Mouse (Mus musculus) midbrain, embryonic 16.5 days (tissue): Measurements from ENCODE around the gene Gse1. TPM values are rescaled to one million over a fixed set of nuclear protein-coding genes. Genes with fewer than 3 reads are reported as not detected.
"Not testable (repeated sequence)": the region's sequence is repeated elsewhere in the genome, so short reads cannot be mapped to it uniquely, and the experiment has no call there.

Experiments used
- ATAC-seq: fragments of 200-750 bp; cut with Nextera tagmentation; 2 replicates; pipeline ENCODE4 v1.8.0; 2017; ENCODE audit warnings: moderate TSS enrichment
- H3K27ac ChIP-seq: fragments of 300-500 bp; sonication (generic); 2 replicates; pipeline ENCODE4 v1.5.1; 2014; ENCODE audit warnings: mild to moderate bottlenecking, low read length, mixed read lengths
- H3K27me3 ChIP-seq: fragments of 300-500 bp; sonication (generic); 2 replicates; pipeline ENCODE4 v1.6.1; 2014; ENCODE audit warnings: low read depth, low read length, mixed read lengths; ENCODE audit not compliant: control insufficient read depth, insufficient read depth
- H3K36me3 ChIP-seq: fragments of 300-500 bp; sonication (generic); 2 replicates; pipeline ENCODE4 v1.6.1; 2014; ENCODE audit warnings: mild to moderate bottlenecking, low read length, moderate library complexity, mixed read lengths; ENCODE audit not compliant: control insufficient read depth, insufficient read depth
- H3K4me1 ChIP-seq: fragments of 300-500 bp; sonication (generic); 2 replicates; pipeline ENCODE4 v1.6.1; 2014; ENCODE audit warnings: mild to moderate bottlenecking, low read length, mixed read lengths; ENCODE audit not compliant: control insufficient read depth, insufficient read depth
- H3K4me2 ChIP-seq: fragments of 300-500 bp; sonication (generic); 2 replicates; pipeline ENCODE4 v1.6.1; 2014; ENCODE audit warnings: mild to moderate bottlenecking, low read length, mixed read lengths
- H3K4me3 ChIP-seq: fragments of 300-500 bp; sonication (generic); 2 replicates; pipeline ENCODE4 v1.5.1; 2014; ENCODE audit warnings: low read depth, mild to moderate bottlenecking, low read length, moderate library complexity, mixed read lengths
- H3K9ac ChIP-seq: fragments of 300-500 bp; sonication (generic); 2 replicates; pipeline ENCODE4 v1.6.1; 2014; ENCODE audit warnings: low read depth, low read length, mixed read lengths
- H3K9me3 ChIP-seq: fragments of 300-500 bp; sonication (generic); replicated peaks from 2 replicates; pipeline ENCODE4 v1.6.1; 2014; ENCODE audit warnings: mild to moderate bottlenecking, low read length, mixed read lengths; ENCODE audit not compliant: control insufficient read depth, poor library complexity, severe bottlenecking
- WGBS: fragments of 180-500 bp; shearing (Covaris S2); extraction: QIAGEN DNeasy Blood & Tissue Kit; methylation state at CpG from one replicate; pipeline ENCODE4 v1.1.7; 2014; 5-methylcytosine and 5-hydroxymethylcytosine counted together
- polyA plus RNA-seq: library from polyadenylated mRNA; unstranded; fragments of >200 nt; fragmentation: Nextera tagmentation; extraction: Ambion mirVana; gene quantifications from 2 replicates; pipeline ENCODE4 v1.2.1, GENCODE M21; 2015

Gene Gse1
- polyA plus RNA-seq, 1 experiment from 2014 or later = 13.3 TPM

- not testable (repeated sequence) for H3K9me3 ChIP-seq, H3K4me2 ChIP-seq, H3K27me3 ChIP-seq, ATAC-seq, H3K4me3 ChIP-seq, H3K36me3 ChIP-seq
- H3K9ac ChIP-seq = 0 out of 2 replicates have a peak overlapping the region, but pooled peaks have one; percentile 12
- WGBS = 48% methylated on average over 3 of the region's 3 CpGs
- peaks cover 26% of the 10 kb centered on the region for H3K4me1 ChIP-seq
- H3K27ac ChIP-seq = peak overlapping the region; percentile 84
These were observed 106.0 kb downstream of the Gse1 start for GRCm38 (mm10) chr8:120334261-120334660.

GRCm38 (mm10) chr8:120334878-120335261 lies 106.6 kb downstream of the Gse1 start:
- Histone ChIP-seq H3K4me2 (no peak overlapping the region), H3K4me1 (peaks cover 23% of the 10 kb centered on the region), H3K9ac (peak overlapping the region; percentile 49; the same call in 1 of the 2 replicates), H3K9me3 (no peaks in the 10 kb centered on the region), H3K36me3 (no peaks in the 10 kb centered on the region), H3K27me3 (no peaks in the 10 kb centered on the region), H3K4me3 (no peak overlapping the region), H3K27ac (peak overlapping the region; percentile 84)
- ATAC-seq = no peak
- 8% methylated on average over 5 of the region's 5 CpGs for WGBS

GRCm38 (mm10) chr8:120335262-120336086 lies 107.2 kb downstream of the Gse1 start:
- Histone ChIP-seq H3K9ac (peak overlapping the region; percentile 49), H3K4me3 (no peak overlapping the region), H3K36me3 (no peaks in the 10 kb centered on the region), H3K4me2 (peak overlapping the region; percentile 15), H3K27ac (peak overlapping the region; percentile 84), H3K27me3 (no peaks in the 10 kb centered on the region), H3K4me1 (peaks cover 24% of the 10 kb centered on the region), H3K9me3 (no peaks in the 10 kb centered on the region)
- peak; percentile 76 for ATAC-seq
- WGBS = 1% methylated on average over 17 of the region's 17 CpGs

DNA sequence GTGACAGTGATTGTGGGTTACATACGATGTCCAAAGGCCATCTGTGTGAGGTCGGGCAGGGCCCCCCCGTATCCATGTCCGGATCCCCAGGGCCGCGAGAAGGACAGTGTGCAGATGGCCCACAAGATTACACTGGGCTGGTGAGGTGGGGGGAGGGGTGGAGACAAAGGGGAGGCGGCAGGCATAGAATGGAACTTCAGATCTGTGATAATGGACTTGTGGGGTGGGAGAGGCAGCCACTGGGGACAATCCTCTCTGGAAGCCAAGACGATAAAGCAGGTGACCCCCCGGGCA lies 107.8 kb downstream of the Gse1 start:
- Histone ChIP-seq H3K27ac (peak overlapping the region; percentile 84), H3K9me3 (no peaks in the 10 kb centered on the region), H3K4me1 (peaks cover 25% of the 10 kb centered on the region), H3K9ac (peak overlapping the region; percentile 49; the same call in 1 of the 2 replicates), H3K36me3 (no peaks in the 10 kb centered on the region), H3K4me3 (no peak overlapping the region), H3K4me2 (peak overlapping the region; percentile 15), H3K27me3 (no peaks in the 10 kb centered on the region)
- under 1% methylated on average over 9 of the region's 9 CpGs for WGBS
- ATAC-seq = peak; percentile 33; the same call in 1 of the 2 replicates

DNA sequence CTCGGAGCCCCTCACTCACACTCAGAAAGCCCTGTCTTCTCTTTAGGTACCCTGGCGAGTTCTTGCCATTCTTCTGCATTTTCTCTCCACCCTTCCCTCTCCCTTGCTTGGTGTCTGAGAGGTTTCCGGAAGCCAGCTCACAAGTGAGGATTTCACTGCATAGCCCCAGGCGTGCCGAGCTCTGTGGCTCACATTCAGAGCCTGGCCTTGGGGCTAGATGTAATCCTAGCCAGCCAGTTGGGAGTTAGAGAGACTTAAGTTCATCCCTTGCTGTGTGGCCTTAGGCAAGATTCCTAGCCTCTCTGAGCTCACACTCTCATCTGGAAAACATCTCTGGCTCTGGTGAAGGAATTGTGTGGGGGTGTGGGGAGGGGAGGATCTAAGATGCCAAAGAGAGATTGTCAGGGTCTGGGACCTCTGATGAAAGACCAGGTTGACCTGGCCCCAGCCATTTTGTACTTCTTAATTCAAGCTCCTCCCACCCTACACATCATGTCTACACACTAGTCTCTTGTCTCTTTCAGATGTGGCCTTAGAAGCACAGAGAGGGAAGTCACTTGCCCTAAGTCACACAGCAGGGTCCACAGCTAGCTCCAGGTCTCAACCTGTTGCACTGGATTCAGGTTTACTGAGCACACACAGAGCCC lies 108.8 kb downstream of the Gse1 start:
- peaks cover 30% of the 10 kb centered on the region for H3K4me1 ChIP-seq
- ATAC-seq = no peak

DNA sequence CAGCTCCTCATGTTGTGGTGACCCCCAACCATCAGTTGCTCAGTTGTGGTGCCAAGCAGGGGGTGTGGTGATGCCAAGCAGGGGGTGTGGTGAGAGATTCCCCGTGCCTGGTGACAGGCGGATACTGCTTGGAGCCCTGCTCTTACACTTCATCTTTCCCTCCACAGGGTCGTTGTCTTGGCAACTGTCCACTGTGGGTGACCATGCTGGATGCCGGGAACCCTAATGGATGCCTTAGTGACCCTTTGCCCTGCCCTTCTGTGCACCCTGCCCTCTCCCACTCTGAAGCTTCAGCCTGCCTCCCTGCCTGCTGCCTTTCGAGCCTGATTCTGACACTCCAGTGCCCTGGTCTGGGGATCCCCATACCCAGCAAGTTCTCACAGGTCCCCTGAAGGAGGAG lies 109.4 kb downstream of the Gse1 start:
- peaks cover 30% of the 10 kb centered on the region for H3K4me1 ChIP-seq
- H3K9me3 ChIP-seq = no peaks in the 10 kb centered on the region
- no peak overlapping the region for H3K27ac ChIP-seq
- H3K9ac ChIP-seq = no peak overlapping the region
- no peak overlapping the region for H3K4me3 ChIP-seq
- WGBS = 38% methylated on average over 5 of the region's 5 CpGs
- H3K36me3 ChIP-seq = no peaks in the 10 kb centered on the region
- no peak overlapping the region for H3K4me2 ChIP-seq
- no peaks in the 10 kb centered on the region for H3K27me3 ChIP-seq
- no peak for ATAC-seq

More for the DNA sequence above, 108.8 kb downstream of the Gse1 start:
- 39% methylated on average over 5 of the region's 5 CpGs for WGBS
- no peaks in the 10 kb centered on the region for H3K9me3 ChIP-seq
- no peak overlapping the region for H3K9ac ChIP-seq
- H3K36me3 ChIP-seq = no peaks in the 10 kb centered on the region
- H3K4me3 ChIP-seq = no peak overlapping the region
- no peak overlapping the region for H3K4me2 ChIP-seq
- no peaks in the 10 kb centered on the region for H3K27me3 ChIP-seq
- no peak overlapping the region for H3K27ac ChIP-seq

- ATAC-seq = no peak
- H3K9me3 ChIP-seq = no peaks in the 10 kb centered on the region
- no peak overlapping the region for H3K9ac ChIP-seq
- H3K27me3 ChIP-seq = no peaks in the 10 kb centered on the region
- no peak overlapping the region for H3K4me3 ChIP-seq
- H3K36me3 ChIP-seq = no peaks in the 10 kb centered on the region
- 94% methylated on average over 7 of the region's 7 CpGs for WGBS
- no peak overlapping the region for H3K27ac ChIP-seq
- no peak overlapping the region for H3K4me2 ChIP-seq
- peaks cover 40% of the 10 kb centered on the region for H3K4me1 ChIP-seq
These were observed 110.4 kb downstream of the Gse1 start for GRCm38 (mm10) chr8:120338678-120339077.

DNA sequence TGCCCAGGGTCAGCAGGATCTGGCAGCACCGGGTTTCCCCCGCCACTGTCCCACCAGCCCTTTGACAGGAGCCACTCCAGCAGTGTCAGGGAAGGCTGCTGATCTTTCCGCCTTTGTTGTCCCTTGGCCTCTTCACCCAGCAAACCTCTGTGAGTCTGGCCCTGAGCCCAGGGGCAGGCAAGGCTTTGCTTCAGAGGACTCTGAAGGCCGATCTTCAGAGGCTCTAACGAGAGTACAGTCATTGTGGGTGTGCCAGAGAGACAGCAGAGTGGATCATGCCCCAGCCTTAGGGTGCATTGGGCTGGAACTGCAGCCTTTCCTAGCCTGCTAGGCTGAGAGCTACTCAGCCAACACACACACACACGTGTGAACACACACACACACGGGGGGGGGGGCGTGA lies 111.5 kb downstream of the Gse1 start:
- Histone ChIP-seq H3K4me2 (no peak overlapping the region), H3K9me3 (no peaks in the 10 kb centered on the region), H3K36me3 (no peaks in the 10 kb centered on the region), H3K9ac (0 out of 2 replicates have a peak overlapping the region, but pooled peaks have one; percentile 22), H3K4me1 (peaks cover 47% of the 10 kb centered on the region), H3K27ac (peak overlapping the region; percentile 14; the same call in 1 of the 2 replicates), H3K27me3 (no peaks in the 10 kb centered on the region), H3K4me3 (no peak overlapping the region)
- 42% methylated on average over 7 of the region's 8 CpGs for WGBS
- ATAC-seq = no peak

DNA sequence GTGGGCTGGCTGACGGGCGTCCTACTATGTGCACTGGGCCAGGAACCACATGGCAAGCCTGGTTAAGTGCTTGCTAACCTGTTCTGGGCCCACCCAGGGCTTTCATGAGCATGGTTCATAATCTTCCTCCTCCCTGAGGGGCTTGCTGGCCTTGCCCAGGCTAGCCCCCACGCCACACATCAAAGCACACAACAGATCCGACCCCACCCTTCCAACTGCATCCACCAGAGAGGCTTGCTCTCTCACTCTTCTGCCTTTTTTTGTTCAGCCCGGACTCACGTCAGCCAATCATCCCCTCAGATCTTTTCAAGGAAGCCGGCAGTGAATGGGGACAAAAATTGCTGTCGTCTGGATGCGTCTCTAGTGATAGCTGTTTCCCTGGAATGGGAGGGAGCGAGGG lies 112.9 kb downstream of the Gse1 start:
- Histone ChIP-seq H3K9me3 (no peaks in the 10 kb centered on the region), H3K27me3 (no peaks in the 10 kb centered on the region), H3K36me3 (no peaks in the 10 kb centered on the region), H3K4me2 (no peak overlapping the region), H3K4me3 (no peak overlapping the region), H3K9ac (no peak overlapping the region), H3K4me1 (peaks cover 34% of the 10 kb centered on the region), H3K27ac (peak overlapping the region; percentile 30)
- 46% methylated on average over 10 of the region's 10 CpGs for WGBS
- ATAC-seq = no peak
